Mouse (Mus musculus): ENCODE results near the gene Fam166b.

The Fam166b gene

GRCm38 (mm10) chr4:43428946-43429345 is at the start of gene Fam166b:
Fam166b (minus strand) TSS chr4:43429134.
- no peak for DNase-seq (ENCODE audit: low spot score)

DNA sequence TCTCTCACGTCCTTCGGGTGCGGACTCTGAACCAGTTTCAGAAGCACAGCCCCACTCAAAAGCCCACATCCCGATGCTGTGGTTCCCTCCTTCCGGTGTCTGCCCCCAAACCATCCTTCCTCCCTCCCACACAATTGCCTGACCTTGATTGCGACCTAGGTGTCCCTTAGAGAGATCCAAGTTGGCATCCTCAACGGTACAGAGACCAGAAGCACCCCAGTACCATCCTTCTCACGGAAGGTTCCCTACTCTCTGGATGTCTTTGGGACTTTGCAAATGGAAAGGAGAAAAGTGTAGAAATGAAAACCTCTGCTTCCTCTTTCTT is 49.6 kb upstream of the Fam166b start:
- DNase-seq (ENCODE audit: low spot score), result no peak

GRCm38 (mm10) chr4:43477857-43478533 is 49.1 kb upstream of the Fam166b start:
- DNase-seq (ENCODE audit: low spot score), result peak; percentile 89

- no peak for DNase-seq (ENCODE audit: low spot score)
These were observed 47.7 kb upstream of the Fam166b start for GRCm38 (mm10) chr4:43476604-43477003.

GRCm38 (mm10) chr4:43473636-43474035 is 44.7 kb upstream of the Fam166b start:
- DNase-seq (ENCODE audit: low spot score), result no peak

DNA sequence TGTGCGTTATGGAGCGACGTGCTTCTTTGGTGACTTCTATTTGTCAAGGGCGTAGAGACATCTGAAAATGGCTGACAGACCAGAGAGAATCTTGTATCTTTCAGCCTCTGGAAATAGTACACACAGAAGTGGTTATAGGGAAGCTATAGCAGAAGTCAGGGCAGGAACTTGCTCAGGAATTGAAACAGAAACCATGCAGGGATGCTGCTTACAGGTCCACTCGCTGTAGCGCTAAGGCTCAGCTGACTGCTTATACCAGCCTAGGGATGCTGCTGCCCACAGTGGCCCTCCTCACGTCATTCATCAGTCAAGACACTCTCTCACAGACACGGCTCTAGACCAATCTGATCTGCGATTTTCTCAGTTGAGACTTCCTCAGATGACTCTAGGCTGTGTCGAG is 41.4 kb upstream of the Fam166b start:
- DNase-seq (ENCODE audit: low spot score), result no peak

DNA sequence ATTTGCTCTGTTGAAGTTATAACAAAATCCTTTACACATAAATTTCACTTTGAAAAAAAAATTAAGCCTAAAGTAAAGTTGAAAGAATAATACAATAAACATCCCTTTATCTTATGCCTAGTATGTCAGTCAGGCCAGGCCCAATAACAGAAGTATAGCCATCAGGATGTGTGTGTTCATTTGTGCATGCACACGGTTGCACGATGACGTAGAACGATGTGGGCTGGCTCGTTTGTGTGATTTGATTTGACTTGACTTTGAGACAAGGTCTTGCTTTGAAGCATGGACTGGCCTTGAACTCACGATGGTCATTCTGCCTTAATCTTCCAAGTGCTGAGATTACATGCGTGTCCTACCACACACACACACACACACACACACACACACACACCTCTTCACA is 37.9 kb upstream of the Fam166b start:
- DNase-seq (ENCODE audit: low spot score), result no peak

GRCm38 (mm10) chr4:43465935-43466334 is 37.0 kb upstream of the Fam166b start:
- no peak for DNase-seq (ENCODE audit: low spot score)

GRCm38 (mm10) chr4:43463102-43463501 is 34.2 kb upstream of the Fam166b start:
- DNase-seq (ENCODE audit: low spot score), result no peak

DNA sequence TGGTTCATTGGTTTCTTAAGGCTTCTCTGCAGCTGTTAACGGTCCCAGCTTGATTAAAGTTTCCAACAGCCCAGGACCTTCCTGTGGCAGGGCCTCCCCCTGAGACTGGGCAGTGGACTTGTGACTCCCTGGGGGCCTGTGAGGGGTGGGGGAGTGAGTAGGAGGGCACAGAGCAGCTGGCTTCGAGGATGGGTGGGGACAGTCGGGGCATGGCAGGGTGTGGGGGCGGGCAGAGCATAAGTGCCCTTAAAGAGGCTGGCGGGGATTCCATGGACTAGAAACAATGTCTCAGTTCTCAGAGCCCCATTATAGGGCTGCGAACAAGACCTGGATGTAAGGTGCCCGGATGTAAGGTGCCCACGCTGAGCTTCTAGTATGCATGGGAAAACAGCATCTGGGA is 28.2 kb upstream of the Fam166b start:
- peak; percentile 55 for DNase-seq (ENCODE audit: low spot score)

DNA sequence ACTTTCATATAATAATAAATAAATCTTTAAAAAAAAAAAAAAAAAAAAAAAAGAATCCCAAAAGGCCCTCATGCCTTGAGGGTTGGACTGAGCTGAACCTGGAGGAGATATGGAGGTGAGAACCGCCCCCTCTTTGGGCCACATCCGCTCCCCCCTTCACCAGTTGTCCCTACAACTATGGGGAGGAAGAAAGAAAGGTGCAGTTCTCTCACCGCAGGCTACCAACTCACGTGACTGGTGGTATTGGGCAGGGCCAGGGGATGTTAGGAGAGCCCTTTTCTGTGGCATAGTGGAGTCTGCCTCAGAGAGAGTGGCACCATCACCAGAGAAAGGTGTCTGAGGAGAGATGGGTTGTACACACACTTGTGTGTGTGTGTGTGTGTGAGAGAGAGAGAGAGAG is 27.5 kb upstream of the Fam166b start:
- no peak for DNase-seq (ENCODE audit: low spot score)

GRCm38 (mm10) chr4:43454041-43454836 is 25.3 kb upstream of the Fam166b start, which contains the start of gene Cd72:
Cd72 (minus strand) TSS chr4:43454628.
- no peak for DNase-seq (ENCODE audit: low spot score)

DNA sequence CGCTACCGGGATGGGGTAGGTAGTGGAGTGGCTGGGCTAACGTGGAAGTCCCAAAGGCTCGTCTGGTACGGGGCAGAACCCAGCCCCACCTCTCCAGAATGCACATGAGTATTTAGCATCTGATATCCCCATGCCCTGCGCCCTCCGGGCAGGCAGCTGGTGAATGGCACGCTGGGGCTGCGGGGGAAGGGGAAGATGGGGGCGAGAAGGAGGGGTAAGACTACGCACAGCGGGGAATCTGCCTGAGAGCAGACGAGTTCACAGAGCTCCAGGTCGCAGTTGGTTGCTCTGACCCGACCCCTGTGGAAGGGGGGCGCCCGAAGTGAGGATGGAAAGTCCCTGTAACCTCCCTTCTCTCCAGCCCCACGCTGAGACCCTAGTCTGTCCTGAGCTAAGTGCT is 24.5 kb upstream of the Fam166b start:
- no peak for DNase-seq (ENCODE audit: low spot score)

DNA sequence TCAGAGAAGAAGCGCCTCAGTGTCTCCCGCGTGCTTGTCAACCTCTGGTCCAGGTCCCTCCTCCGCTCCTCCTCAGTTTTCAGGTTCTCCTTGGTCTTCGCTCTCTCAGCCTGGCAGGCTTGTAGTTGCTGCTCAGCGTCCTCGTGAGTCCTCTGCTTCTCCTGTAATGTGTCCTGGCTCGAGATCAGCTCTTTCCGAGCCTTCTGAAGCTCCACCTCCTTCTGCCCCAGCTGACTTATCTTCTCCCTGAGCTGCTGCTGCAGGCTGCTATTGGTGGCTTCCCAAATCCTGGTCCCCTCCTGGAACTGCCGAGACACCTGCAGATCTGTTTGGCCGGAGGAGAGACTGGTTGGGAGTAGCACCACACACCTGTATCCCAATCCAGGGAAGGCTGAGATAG is 23.4 kb upstream of the Fam166b start:
- no peak for DNase-seq (ENCODE audit: low spot score)

GRCm38 (mm10) chr4:43448554-43448953 is 19.6 kb upstream of the Fam166b start:
- no peak for DNase-seq (ENCODE audit: low spot score)

DNA sequence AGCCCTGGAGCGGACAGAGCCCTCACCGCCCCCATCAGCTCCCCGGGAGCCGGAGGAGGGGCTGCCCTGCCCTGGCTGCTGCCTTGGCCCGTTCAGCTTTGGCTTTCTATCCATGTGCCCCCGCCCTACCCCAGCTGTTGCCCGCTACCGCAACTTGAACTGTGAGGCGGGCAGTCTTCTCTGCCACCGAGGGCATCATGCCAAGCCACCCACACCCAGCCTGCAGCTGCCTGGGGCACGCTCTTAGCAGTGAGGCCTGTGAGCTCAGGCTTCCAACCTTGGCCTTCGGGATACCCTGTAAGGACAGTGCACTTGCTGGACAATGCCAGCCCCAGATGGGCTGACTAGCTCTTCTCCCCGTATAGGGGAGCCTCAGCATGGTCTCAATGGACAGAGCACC is 18.3 kb upstream of the Fam166b start:
- DNase-seq (ENCODE audit: low spot score), result peak; percentile 38

DNA sequence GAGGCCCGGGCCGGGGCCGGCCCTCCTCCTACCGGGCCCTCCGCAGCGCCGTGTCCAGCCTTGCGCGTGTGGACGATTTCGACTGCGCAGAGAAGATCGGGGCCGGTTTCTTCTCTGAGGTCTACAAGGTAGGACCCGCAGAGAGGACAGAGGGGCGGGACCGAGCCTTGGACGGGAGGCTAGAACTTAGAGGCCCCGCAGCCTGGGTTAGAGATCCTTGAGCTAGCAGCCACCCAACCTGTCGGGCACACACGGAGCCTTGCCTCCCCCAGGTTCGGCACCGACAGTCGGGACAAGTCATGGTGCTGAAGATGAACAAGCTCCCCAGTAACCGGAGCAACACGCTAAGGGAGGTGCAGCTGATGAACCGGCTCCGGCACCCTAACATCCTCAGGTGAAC is 14.6 kb upstream of the Fam166b start:
- DNase-seq (ENCODE audit: low spot score), result peak; percentile 65

DNA sequence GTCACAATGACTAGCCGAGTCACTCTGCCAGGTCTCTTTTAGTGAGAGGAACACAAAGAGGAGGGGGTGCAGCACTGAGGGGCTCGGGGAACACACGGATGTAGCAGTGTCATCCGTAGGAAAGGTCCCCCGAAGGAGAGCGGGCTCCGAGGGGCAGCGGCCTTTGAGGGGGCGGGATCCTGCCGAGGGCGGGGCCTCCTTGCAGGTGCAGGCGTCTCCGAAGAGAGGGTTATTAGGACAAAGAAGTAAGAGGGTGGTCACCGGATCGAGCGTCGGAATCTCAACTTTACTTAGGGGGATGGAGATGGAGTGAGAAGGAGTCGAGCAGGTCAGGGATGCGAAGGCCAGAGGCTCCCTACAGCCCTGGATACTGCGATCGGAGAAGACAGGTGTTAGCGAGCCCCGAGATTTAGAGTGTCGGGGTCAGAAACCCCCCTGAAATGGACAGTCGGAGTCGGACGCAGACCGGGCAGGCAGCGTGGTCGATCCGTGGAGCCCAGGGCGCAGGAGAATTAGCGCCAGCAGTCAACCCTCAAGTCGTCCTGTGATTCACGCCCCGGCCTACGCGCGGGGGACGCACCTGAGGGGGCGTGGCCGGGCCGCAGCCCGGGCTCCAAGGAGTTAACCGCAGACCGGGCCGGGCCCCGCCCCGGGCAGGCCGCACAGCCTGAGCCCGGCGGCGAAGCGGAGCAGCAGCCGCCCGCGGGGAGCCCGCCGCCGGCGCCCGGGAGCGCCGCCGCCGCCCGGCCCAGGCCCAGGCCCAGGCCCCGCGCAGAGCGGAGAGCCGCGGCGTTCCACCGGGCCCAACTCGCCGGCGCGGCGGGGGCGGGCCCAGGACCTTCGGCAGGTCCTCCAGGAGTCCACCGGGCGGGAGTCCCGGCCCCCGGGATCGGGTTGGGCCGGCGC is 13.8 kb upstream of the Fam166b start:
- DNase-seq (ENCODE audit: low spot score), result peak; percentile 86

- DNase-seq (ENCODE audit: low spot score), result peak; percentile 97
These were observed 13.1 kb upstream of the Fam166b start for GRCm38 (mm10) chr4:43442044-43442443.

- DNase-seq (ENCODE audit: low spot score), result no peak
These were observed 12.7 kb upstream of the Fam166b start, which contains the start of gene Tesk1 for GRCm38 (mm10) chr4:43441639-43442038. Tesk1 (plus strand) TSS chr4:43441939.

GRCm38 (mm10) chr4:43432832-43433231 is 3.9 kb upstream of the Fam166b start:
- no peak for DNase-seq (ENCODE audit: low spot score)

- DNase-seq (ENCODE audit: low spot score), result peak; percentile 75
These were observed 2.8 kb upstream of the Fam166b start for GRCm38 (mm10) chr4:43431690-43432089.
